In the genomic region with DNA sequence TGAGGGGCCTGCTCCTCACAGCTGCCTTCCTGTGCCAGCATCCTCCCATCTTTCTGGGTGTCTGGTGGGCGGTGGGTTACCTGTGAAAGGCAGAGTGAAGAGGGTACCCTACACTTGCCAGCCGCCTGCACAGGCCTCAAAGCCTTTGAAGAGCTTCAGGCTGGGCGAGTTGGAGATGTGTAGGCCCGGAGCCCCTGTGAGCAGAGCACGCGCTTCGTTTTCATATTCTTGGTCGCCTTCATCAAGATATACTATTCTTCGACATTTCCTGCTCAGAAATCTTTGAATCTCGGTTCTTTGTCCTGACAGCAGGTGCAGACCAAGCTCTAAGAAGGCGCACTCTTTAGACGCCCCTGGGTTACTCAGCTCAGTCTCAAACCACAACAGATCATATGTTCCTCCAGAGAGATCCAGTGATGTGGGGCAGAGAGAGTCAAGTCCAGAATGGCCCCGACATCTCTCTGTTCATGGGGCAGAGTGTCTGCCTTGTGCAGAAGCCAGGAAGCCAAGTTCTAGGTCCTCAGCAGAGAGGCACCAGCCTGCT, we compare ENCODE assay signal across 15 mouse cellular contexts.
A peak's percentile ranks its signal among the peaks of the same experiment; 100 is the strongest.
DNase-seq lines count a peak whose midpoint lies in the region; ATAC-seq and TF ChIP-seq lines count a peak whose summit lies in the region.
"Had no signal": no experiment of that assay in that cellular context is flagged by ENCODE, and none has a peak within 500 bp of the region (broad histone marks: within the 10 kb centered on the region; RNA-seq: fewer than 3 reads in every experiment).

No protein-coding gene starts in this region.

- peak overlapping the region; percentile 39 for H3K27ac ChIP-seq in spleen, adult 2 months (ENCODE audit: insufficient read depth, low read length)
- H3K27ac ChIP-seq: forebrain, embryonic 10.5 days; heart, embryonic 13.5 days; liver, embryonic 12.5 days; stomach, postnatal 0 days had no signal

- H3K4me1 ChIP-seq in spleen, adult 2 months (ENCODE audit: control insufficient read depth, insufficient read depth, insufficient read length), result peaks cover 23% of the 10 kb centered on the region; the same call in 1 of the 2 replicates

- ATAC-seq in granulocyte monocyte progenitor cell, adult 5-6 weeks (replicated peaks; ENCODE audit: poor library complexity, severe bottlenecking), result peak; percentile 5; the same call in 1 of the 2 replicates

- 43% methylated on average over 13 of the region's 13 CpGs for WGBS in spleen, adult 2 months

- no peak for DNase-seq in spleen, adult 2 months (ENCODE audit: low read depth in 1 of 2, low spot score in 2 of 2)
- no peak for DNase-seq in spleen, postnatal 36 days (ENCODE audit: low spot score in 2 of 2)
- DNase-seq in naive thymus-derived CD4-positive, alpha-beta T cell, adult 2 months (ENCODE audit: low read depth), result peak; percentile 67
- DNase-seq in thymus, postnatal 4 days, result peak; percentile 62
- no peak for DNase-seq in adrenal gland, postnatal 4 days (ENCODE audit: low spot score in 2 of 2)
- DNase-seq in kidney, postnatal 36 days, result no peak
- DNase-seq: cerebellum, adult 8-10 months; gastrocnemius, postnatal 25 days; left cerebral cortex, postnatal 4 days had no signal

- no peak overlapping the region for H3K4me3 ChIP-seq in spleen, adult 2 months (ENCODE audit: extremely low read depth, insufficient read depth, insufficient read length)
- H3K4me3 ChIP-seq: forebrain, embryonic 10.5 days; heart, embryonic 13.5 days; hindbrain, embryonic 10.5 days; liver, embryonic 12.5 days had no signal

- no peaks in the 10 kb centered on the region for H3K36me3 ChIP-seq in spleen, adult 2 months (ENCODE audit: control insufficient read depth, insufficient read depth, low read length)
- H3K36me3 ChIP-seq: forebrain, embryonic 10.5 days; heart, embryonic 13.5 days; hindbrain, embryonic 10.5 days; liver, embryonic 12.5 days had no signal

- TF ChIP-seq POLR2A in spleen, adult 2 months (IDR thresholded peaks at IDR 0.05; ENCODE audit: low read depth, low read length), result no peak

- no peak for TF ChIP-seq CTCF in spleen, adult 2 months (IDR thresholded peaks at IDR 0.05; ENCODE audit: extremely low read depth, insufficient read depth, insufficient read length, insufficient replicate concordance)

- no peaks in the 10 kb centered on the region for H3K27me3 ChIP-seq in spleen, adult 2 months (ENCODE audit: control insufficient read depth, insufficient read depth, low read length)
- H3K27me3 ChIP-seq: heart, embryonic 13.5 days had no signal

Comparison
In these comparisons a context has a peak if more than half of its experiments do, and no peak if none do; other contexts are left out.
1. DNase-seq: peak in naive thymus-derived CD4-positive, alpha-beta T cell, adult 2 months (single experiment) and thymus, postnatal 4 days (single experiment); none in spleen, adult 2 months (0 of 2), spleen, postnatal 36 days (0 of 2), adrenal gland, postnatal 4 days (0 of 2) and kidney, postnatal 36 days (0 of 2).